Mouse (Mus musculus): ENCODE results near the gene Tns1.

The Tns1 gene

GRCm38 (mm10) chr1:73935442-73936080, 188.7 kb downstream of the Tns1 start:
- DNase-seq (ENCODE audit: low spot score in 2 of 2): no peak

GRCm38 (mm10) chr1:73933146-73933490, 191.1 kb downstream of the Tns1 start:
- DNase-seq (ENCODE audit: low spot score in 2 of 2): no peak

GRCm38 (mm10) chr1:73932421-73933145, 191.7 kb downstream of the Tns1 start:
- no peak for DNase-seq (ENCODE audit: low spot score in 2 of 2)

GRCm38 (mm10) chr1:73931851-73932250, 192.4 kb downstream of the Tns1 start:
- no peak for DNase-seq (ENCODE audit: low spot score in 2 of 2)

- no peak for DNase-seq (ENCODE audit: low spot score in 2 of 2)
Measured at GRCm38 (mm10) chr1:73930411-73931134, 193.7 kb downstream of the Tns1 start.

- no peak for DNase-seq (ENCODE audit: low spot score in 2 of 2)
Measured at GRCm38 (mm10) chr1:73929952-73930329, 194.3 kb downstream of the Tns1 start.

GRCm38 (mm10) chr1:73929211-73929951, 194.9 kb downstream of the Tns1 start:
- DNase-seq (ENCODE audit: low spot score in 2 of 2): no peak

- no peak for DNase-seq (ENCODE audit: low spot score in 2 of 2)
Measured at GRCm38 (mm10) chr1:73928385-73928784, 195.9 kb downstream of the Tns1 start.

- no peak for DNase-seq (ENCODE audit: low spot score in 2 of 2)
Measured at GRCm38 (mm10) chr1:73927819-73928218, 196.4 kb downstream of the Tns1 start.

- no peak for DNase-seq (ENCODE audit: low spot score in 2 of 2)
Measured at GRCm38 (mm10) chr1:73926279-73926678, 198.0 kb downstream of the Tns1 start.

GRCm38 (mm10) chr1:73924871-73925610, 199.2 kb downstream of the Tns1 start:
- no peak for DNase-seq (ENCODE audit: low spot score in 2 of 2)

GRCm38 (mm10) chr1:73924210-73924609, 200.0 kb downstream of the Tns1 start:
- DNase-seq (ENCODE audit: low spot score in 2 of 2): no peak

- no peak for DNase-seq (ENCODE audit: low spot score in 2 of 2)
Measured at GRCm38 (mm10) chr1:73923185-73923584, 201.1 kb downstream of the Tns1 start.

- DNase-seq (ENCODE audit: low spot score in 2 of 2): no peak
Measured at GRCm38 (mm10) chr1:73920701-73921100, 203.5 kb downstream of the Tns1 start.

- DNase-seq (ENCODE audit: low spot score in 2 of 2): no peak
Measured at GRCm38 (mm10) chr1:73919909-73920308, 204.3 kb downstream of the Tns1 start.

GRCm38 (mm10) chr1:73918001-73918400, 206.2 kb downstream of the Tns1 start:
- DNase-seq (ENCODE audit: low spot score in 2 of 2): no peak

GRCm38 (mm10) chr1:73916298-73916697, 208.0 kb downstream of the Tns1 start:
- no peak for DNase-seq (ENCODE audit: low spot score in 2 of 2)

GRCm38 (mm10) chr1:73915218-73916070, 208.8 kb downstream of the Tns1 start:
- peak; percentile 49 to 70 for DNase-seq (ENCODE audit: low spot score in 2 of 2)

- DNase-seq (ENCODE audit: low spot score in 2 of 2): peak in 1 of 2 experiments; percentile 18
Measured at GRCm38 (mm10) chr1:73914076-73914475, 210.2 kb downstream of the Tns1 start.
